Mouse (Mus musculus) kidney, embryonic 14.5 days (tissue): ENCODE measurements at regions not wholly inside any gene's neighbourhood (a gene's known extent, or its start where the extent isn't known, plus 50 kb on each side); places are given as distances from the start of the nearest gene placed in this dataset.
A peak's percentile ranks its signal among the peaks of the same experiment; 100 is the strongest.

Experiments used
- ATAC-seq: fragments of 200-750 bp; cut with Nextera tagmentation; 2 replicates; pipeline ENCODE4 v1.8.0; 2017; ENCODE audit warnings: moderate number of reproducible peaks, mild to moderate bottlenecking, moderate TSS enrichment, moderate library complexity; ENCODE audit not compliant: low FRiP score, low TSS enrichment
- H3K27ac ChIP-seq: fragments of 300-500 bp; sonication (generic); 2 replicates; pipeline ENCODE4 v1.5.1; 2014; ENCODE audit warnings: low read depth, mild to moderate bottlenecking, low read length, moderate library complexity, mixed read lengths
- H3K27me3 ChIP-seq: fragments of 300-500 bp; sonication (generic); 2 replicates; pipeline ENCODE4 v1.6.1; 2014; ENCODE audit warnings: mild to moderate bottlenecking, low read length; ENCODE audit not compliant: control insufficient read depth, insufficient read depth
- H3K36me3 ChIP-seq: fragments of 300-500 bp; sonication (generic); 2 replicates; pipeline ENCODE4 v1.6.1; 2014; ENCODE audit warnings: low read length, mixed read lengths; ENCODE audit not compliant: control insufficient read depth, insufficient read depth
- H3K4me1 ChIP-seq: fragments of 300-500 bp; sonication (generic); 2 replicates; pipeline ENCODE4 v1.6.1; 2014; ENCODE audit warnings: low read length, mixed read lengths; ENCODE audit not compliant: control insufficient read depth, insufficient read depth
- H3K4me2 ChIP-seq: fragments of 300-500 bp; sonication (generic); replicated peaks from 2 replicates; pipeline ENCODE4 v1.6.1; 2014; ENCODE audit warnings: low read depth, mild to moderate bottlenecking, low read length
- H3K4me3 ChIP-seq: fragments of 300-500 bp; sonication (generic); 2 replicates; pipeline ENCODE4 v1.5.1; 2014; ENCODE audit warnings: mild to moderate bottlenecking, low read length
- H3K9ac ChIP-seq: fragments of 300-500 bp; sonication (generic); 2 replicates; pipeline ENCODE4 v1.6.1; 2014; ENCODE audit warnings: low read depth, mild to moderate bottlenecking, low read length, moderate library complexity
- H3K9me3 ChIP-seq: fragments of 300-500 bp; sonication (generic); 2 replicates; pipeline ENCODE4 v1.6.1; 2016; ENCODE audit warnings: low read length; ENCODE audit not compliant: control insufficient read depth
- WGBS: fragments of 180-500 bp; shearing (Covaris S2); extraction: QIAGEN DNeasy Blood & Tissue Kit; methylation state at CpG from one replicate; pipeline ENCODE4 v1.1.7; 2014; 5-methylcytosine and 5-hydroxymethylcytosine counted together

DNA sequence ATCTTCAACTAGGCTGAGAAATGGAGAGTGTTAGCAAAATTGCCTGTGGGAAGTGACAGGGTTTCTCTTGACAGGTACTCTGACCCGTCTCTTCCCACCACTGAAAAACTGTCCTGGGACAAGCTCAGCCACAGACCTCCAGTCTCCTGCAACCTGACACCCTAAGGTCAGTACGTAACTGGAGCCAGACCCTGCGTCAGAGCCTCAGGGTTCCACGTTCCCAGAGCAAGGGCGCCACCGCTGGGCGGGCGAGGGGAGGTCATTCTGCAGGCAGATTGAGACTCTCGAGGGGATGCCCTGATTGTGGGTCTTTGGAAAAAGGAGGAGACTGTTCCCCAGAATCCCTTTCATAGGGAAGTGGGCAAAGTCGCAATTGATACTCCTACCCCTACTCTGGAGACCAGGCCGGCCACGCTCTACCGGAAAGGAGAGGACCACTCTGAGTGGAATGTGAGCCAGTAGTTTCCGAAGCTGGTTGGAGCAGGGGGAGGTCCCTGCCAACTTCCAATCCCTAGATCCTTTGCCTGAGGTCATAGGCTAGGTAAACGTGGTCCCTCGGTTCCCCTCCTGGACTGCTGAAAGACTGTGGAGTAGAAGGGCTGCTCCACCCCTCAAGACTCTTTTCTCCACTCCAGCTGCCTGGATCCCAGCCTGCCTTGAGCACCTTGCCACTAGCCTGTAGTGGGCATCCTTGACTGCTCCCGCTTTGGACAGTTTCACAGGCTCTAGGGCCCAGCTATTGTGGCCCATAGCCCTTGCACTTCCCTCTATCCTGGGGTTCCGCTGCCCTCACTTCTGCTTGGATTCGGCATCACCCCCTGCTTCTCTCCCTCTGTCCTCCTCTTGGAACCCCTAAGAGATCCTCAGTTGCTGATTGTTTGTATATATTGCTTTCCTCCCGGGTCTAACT is 61.0 kb upstream of the Lpcat1 start:
- no peaks in the 10 kb centered on the region for H3K4me1 ChIP-seq
- H3K27ac ChIP-seq = no peak overlapping the region
- no peak overlapping the region for H3K4me3 ChIP-seq
- peak overlapping the region; percentile 15 for H3K4me2 ChIP-seq
- 0 out of 2 replicates have a peak, but pooled peaks cover 3% of the 10 kb centered on the region for H3K27me3 ChIP-seq
- H3K9ac ChIP-seq = no peak overlapping the region
- H3K36me3 ChIP-seq = no peaks in the 10 kb centered on the region
- peak; percentile 93 for ATAC-seq
- WGBS = 15% methylated on average over 20 of the region's 20 CpGs
- no peaks in the 10 kb centered on the region for H3K9me3 ChIP-seq

DNA sequence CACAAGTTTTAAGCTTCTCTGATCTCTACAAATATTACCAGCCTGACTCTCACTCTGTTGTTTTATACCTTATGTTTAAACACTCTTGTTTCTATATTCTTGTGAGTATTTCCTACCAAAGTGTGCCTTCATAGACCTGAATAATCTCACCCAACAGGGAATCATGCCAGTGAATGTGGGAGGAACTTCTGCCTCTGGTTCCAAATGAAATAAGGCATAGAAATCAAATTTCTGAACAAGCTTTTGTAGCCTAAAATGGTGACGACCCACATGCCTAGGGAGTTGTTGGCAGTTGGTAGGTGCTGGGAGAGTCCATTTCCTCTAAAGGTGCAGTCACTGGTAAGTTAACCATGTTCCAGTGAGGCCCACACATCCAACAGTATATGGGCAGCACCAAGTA is 66.1 kb upstream of the Lpcat1 start:
- Histone ChIP-seq H3K9ac (no peak overlapping the region), H3K9me3 (no peaks in the 10 kb centered on the region), H3K36me3 (no peaks in the 10 kb centered on the region), H3K27me3 (no peaks in the 10 kb centered on the region), H3K27ac (no peak overlapping the region), H3K4me1 (no peaks in the 10 kb centered on the region), H3K4me3 (no peak overlapping the region), H3K4me2 (no peak overlapping the region)
- ATAC-seq = no peak
- WGBS = 83% methylated on average over 1 of the region's 1 CpGs

GRCm38 (mm10) chr13:73397033-73397432 is 68.7 kb upstream of the Ndufs6 start:
- Histone ChIP-seq H3K36me3 (no peaks in the 10 kb centered on the region), H3K9me3 (peaks cover 4% of the 10 kb centered on the region; the same call in 1 of the 2 replicates), H3K27ac (no peak overlapping the region), H3K4me1 (no peaks in the 10 kb centered on the region), H3K9ac (no peak overlapping the region), H3K4me3 (no peak overlapping the region), H3K27me3 (no peaks in the 10 kb centered on the region), H3K4me2 (no peak overlapping the region)
- 12% methylated on average over 4 of the region's 4 CpGs for WGBS
- ATAC-seq = no peak

GRCm38 (mm10) chr13:73395856-73396255 is 67.5 kb upstream of the Ndufs6 start:
- Histone ChIP-seq H3K36me3 (no peaks in the 10 kb centered on the region), H3K4me3 (no peak overlapping the region), H3K4me2 (no peak overlapping the region), H3K9ac (no peak overlapping the region), H3K4me1 (no peaks in the 10 kb centered on the region), H3K9me3 (peaks cover 4% of the 10 kb centered on the region; the same call in 1 of the 2 replicates), H3K27ac (no peak overlapping the region), H3K27me3 (no peaks in the 10 kb centered on the region)
- 54% methylated on average over 7 of the region's 7 CpGs for WGBS
- no peak for ATAC-seq

DNA sequence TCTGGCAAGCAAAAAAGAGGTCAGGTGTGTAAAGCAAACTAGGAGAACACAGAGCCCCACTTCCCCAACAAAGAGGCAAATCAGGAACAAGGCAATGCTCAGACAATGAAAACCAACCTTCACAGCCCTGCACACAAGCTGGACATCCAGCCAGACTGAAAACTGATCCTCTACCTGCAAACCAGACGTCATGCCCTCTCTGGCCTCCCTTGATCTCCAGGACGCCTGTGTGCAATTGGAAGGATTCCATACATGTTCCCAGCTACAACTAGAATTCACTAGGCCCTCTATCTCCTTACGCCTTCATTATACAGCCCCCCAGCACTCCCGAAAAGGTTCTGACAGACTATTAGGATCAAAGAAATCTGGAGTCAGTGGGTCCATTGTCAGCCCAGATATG is 60.7 kb upstream of the Ndufs6 start:
- Histone ChIP-seq H3K9ac (no peak overlapping the region), H3K36me3 (no peaks in the 10 kb centered on the region), H3K4me1 (no peaks in the 10 kb centered on the region), H3K27me3 (no peaks in the 10 kb centered on the region), H3K4me3 (no peak overlapping the region), H3K4me2 (no peak overlapping the region), H3K9me3 (peaks cover 4% of the 10 kb centered on the region; the same call in 1 of the 2 replicates), H3K27ac (no peak overlapping the region)
- no peak for ATAC-seq
- 59% methylated on average over 4 of the region's 4 CpGs for WGBS

GRCm38 (mm10) chr13:73383585-73383984 is 55.2 kb upstream of the Ndufs6 start:
- H3K4me2 ChIP-seq = no peak overlapping the region
- H3K36me3 ChIP-seq = no peaks in the 10 kb centered on the region
- WGBS = 65% methylated on average over 3 of the region's 3 CpGs
- no peak overlapping the region for H3K4me3 ChIP-seq
- H3K4me1 ChIP-seq = no peaks in the 10 kb centered on the region
- H3K9ac ChIP-seq = no peak overlapping the region
- no peak overlapping the region for H3K27ac ChIP-seq
- no peaks in the 10 kb centered on the region for H3K9me3 ChIP-seq
- H3K27me3 ChIP-seq = no peaks in the 10 kb centered on the region
- ATAC-seq = no peak
